Mouse (Mus musculus) ES-E14 (cell line): Measurements from ENCODE around the gene 4933405L10Rik.

Experiments
- CHD2 ChIP-seq: IDR thresholded peaks from 2 replicates; pipeline ENCODE4 v1.6.1; 2014; ENCODE audit warnings: mild to moderate bottlenecking, low read depth, low read length, inconsistent platforms
- HCFC1 ChIP-seq: IDR thresholded peaks from 2 replicates; pipeline ENCODE4 v1.6.1; 2012; ENCODE audit warnings: low read length, inconsistent platforms, borderline replicate concordance; ENCODE audit not compliant: insufficient read depth
- MAFK ChIP-seq: IDR thresholded peaks from 2 replicates; pipeline ENCODE4 v1.6.1; 2014; ENCODE audit warnings: mild to moderate bottlenecking, low read depth, low read length, inconsistent platforms; ENCODE audit not compliant: insufficient read depth
- ZC3H11A ChIP-seq: IDR thresholded peaks from 2 replicates; pipeline ENCODE4 v1.6.1; 2012; ENCODE audit warnings: low read depth, mild to moderate bottlenecking, inconsistent platforms, low read length, borderline replicate concordance

- no peak for TF ChIP-seq CHD2
- no peak for TF ChIP-seq MAFK
- TF ChIP-seq ZC3H11A, result no peak
- no peak for TF ChIP-seq HCFC1
Observed at GRCm38 (mm10) chr8:105727397-105728124, 20.1 kb downstream of the 4933405L10Rik start.
